Mouse (Mus musculus): ENCODE measurements around the gene Lpcat1. TPM values are rescaled to one million over a fixed set of nuclear protein-coding genes. Genes with fewer than 3 reads are reported as not detected.
A peak's percentile ranks its signal among the peaks of the same experiment; 100 is the strongest.

Lpcat1 gene
- polyA plus RNA-seq, 1 experiment from 2014 or later, result 21.8 TPM

GRCm38 (mm10) chr13:73425839-73426490 lies 41.0 kb upstream of the Lpcat1 start:
- Histone ChIP-seq H3K9ac (ENCODE audit: low read depth, low read length) (no peak overlapping the region), H3K4me2 (ENCODE audit: low read length) (no peak overlapping the region), H3K27me3 (ENCODE audit: insufficient read depth, low read length) (0 out of 2 replicates have a peak, but pooled peaks cover 2% of the 10 kb centered on the region), H3K27ac (no peak overlapping the region), H3K4me1 (replicated peaks; ENCODE audit: insufficient read depth, low read length) (no peaks in the 10 kb centered on the region), H3K36me3 (ENCODE audit: insufficient read depth, low read length) (no peaks in the 10 kb centered on the region), H3K9me3 (replicated peaks; ENCODE audit: low read length) (no peaks in the 10 kb centered on the region), H3K4me3 (replicated peaks; ENCODE audit: low read depth, low read length) (no peak overlapping the region)
- ATAC-seq (replicated peaks; ENCODE audit: low FRiP score, low read depth) (no peak), DNase-seq (ENCODE audit: low spot score) (peak; percentile 78)
- peak; percentile 90 for TF ChIP-seq CTCF (IDR thresholded peaks at IDR 0.05; ENCODE audit: low read depth)
- WGBS, result 11% methylated on average over 11 of the region's 11 CpGs

DNA sequence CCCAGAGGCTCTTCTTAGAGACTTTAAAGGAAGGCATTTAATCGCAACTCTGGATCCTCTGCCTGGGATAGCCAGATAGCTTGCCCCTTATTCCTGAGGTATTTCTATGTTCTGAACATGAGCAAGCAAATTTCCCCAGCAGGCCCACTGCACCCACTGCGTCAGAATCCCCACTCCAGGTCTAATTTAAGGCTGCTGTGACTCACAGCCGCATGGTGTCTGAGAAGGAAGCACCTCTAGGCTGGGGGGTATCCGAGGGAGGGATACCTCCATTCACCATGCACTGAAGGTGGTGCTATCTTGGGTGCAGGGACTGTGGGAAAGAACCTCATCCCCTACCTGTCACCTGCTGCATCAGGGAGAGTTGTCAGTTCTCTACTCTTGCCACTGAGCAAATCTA lies 40.4 kb upstream of the Lpcat1 start:
- ATAC-seq (replicated peaks; ENCODE audit: low FRiP score, low read depth) (no peak), DNase-seq (ENCODE audit: low spot score) (no peak)
- Histone ChIP-seq H3K27ac (no peak overlapping the region), H3K9ac (ENCODE audit: low read depth, low read length) (no peak overlapping the region), H3K4me3 (replicated peaks; ENCODE audit: low read depth, low read length) (no peak overlapping the region), H3K9me3 (replicated peaks; ENCODE audit: low read length) (no peaks in the 10 kb centered on the region), H3K36me3 (ENCODE audit: insufficient read depth, low read length) (no peaks in the 10 kb centered on the region), H3K27me3 (ENCODE audit: insufficient read depth, low read length) (0 out of 2 replicates have a peak, but pooled peaks cover 2% of the 10 kb centered on the region), H3K4me1 (replicated peaks; ENCODE audit: insufficient read depth, low read length) (no peaks in the 10 kb centered on the region), H3K4me2 (ENCODE audit: low read length) (no peak overlapping the region)
- no peak for TF ChIP-seq CTCF (IDR thresholded peaks at IDR 0.05; ENCODE audit: low read depth)
- WGBS, result 89% methylated on average over 4 of the region's 4 CpGs

DNA sequence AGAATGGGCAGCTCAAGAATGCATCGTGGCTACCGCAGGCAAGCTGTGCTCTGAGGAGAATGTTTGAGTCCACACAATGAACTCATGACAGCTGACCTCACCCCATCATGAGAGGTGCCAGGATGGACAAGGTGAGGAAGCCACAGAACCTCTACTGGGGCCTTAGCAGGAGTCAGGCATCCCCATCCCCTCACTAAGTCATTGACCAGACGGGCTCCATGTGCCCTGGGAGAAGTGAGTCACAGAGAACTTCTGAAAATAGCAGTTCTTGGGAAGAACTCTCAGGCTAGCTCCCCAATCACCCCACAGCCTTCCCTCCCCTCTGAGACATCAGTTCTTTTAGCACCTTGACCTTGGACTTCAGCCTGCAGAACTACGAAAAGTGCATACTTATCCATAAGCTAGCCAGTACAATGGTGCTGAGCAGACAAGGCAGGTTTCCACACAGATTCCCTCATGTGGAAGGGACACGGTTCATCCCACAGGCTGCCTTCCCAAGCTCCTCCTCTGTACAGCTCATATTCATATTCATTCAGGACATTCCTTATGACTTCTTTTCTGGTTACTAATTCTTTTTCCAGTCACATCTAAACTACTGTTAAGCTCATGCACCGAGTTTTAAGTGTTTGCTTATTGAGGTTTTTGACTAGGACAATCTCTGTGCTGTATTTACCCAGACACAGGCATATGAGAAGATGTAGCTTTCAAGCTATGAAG lies 37.2 kb upstream of the Lpcat1 start:
- Histone ChIP-seq H3K9me3 (replicated peaks; ENCODE audit: low read length) (no peaks in the 10 kb centered on the region), H3K4me1 (replicated peaks; ENCODE audit: insufficient read depth, low read length) (no peaks in the 10 kb centered on the region), H3K4me2 (ENCODE audit: low read length) (no peak overlapping the region), H3K27ac (no peak overlapping the region), H3K4me3 (replicated peaks; ENCODE audit: low read depth, low read length) (no peak overlapping the region), H3K27me3 (ENCODE audit: insufficient read depth, low read length) (no peaks in the 10 kb centered on the region), H3K9ac (ENCODE audit: low read depth, low read length) (no peak overlapping the region), H3K36me3 (ENCODE audit: insufficient read depth, low read length) (no peaks in the 10 kb centered on the region)
- no peak for ATAC-seq (replicated peaks; ENCODE audit: low FRiP score, low read depth)
- TF ChIP-seq CTCF (IDR thresholded peaks at IDR 0.05; ENCODE audit: low read depth), result no peak
- DNase-seq (ENCODE audit: low spot score), result no peak
- 84% methylated on average over 6 of the region's 6 CpGs for WGBS

DNA sequence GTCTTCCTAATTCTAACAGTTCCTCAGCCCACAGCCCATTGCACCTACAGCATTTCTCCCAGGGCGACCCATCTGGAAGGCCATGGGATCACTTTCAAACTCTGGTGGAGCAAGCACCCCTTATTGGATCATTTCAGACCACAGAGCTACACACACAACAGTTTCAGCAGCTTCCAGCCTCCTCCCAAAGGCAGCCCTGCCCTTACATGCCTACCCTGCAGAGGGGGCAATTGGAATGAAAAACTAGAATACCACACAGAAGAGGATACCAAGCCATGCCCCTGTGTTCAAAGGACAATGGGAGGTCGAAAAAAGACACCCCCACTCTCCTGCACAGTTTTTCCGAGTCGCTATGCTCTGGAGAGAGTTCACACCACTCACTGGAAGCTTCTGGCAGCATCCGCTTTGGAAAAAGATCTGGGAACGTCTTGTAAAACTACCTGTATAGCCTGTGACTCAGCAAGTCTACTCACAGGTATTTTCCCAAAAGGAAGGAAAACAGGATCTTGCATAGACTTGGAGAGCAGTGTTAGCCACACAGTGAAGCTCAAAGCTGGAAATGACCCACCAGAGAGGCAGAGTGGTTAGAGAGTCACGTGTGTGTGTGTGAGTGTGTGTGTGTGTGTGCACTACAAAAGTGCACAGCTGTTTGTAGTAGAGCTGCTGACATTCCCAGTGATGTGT lies 34.4 kb upstream of the Lpcat1 start:
- Histone ChIP-seq H3K27ac (no peak overlapping the region), H3K9me3 (replicated peaks; ENCODE audit: low read length) (no peaks in the 10 kb centered on the region), H3K36me3 (ENCODE audit: insufficient read depth, low read length) (no peaks in the 10 kb centered on the region), H3K4me3 (replicated peaks; ENCODE audit: low read depth, low read length) (no peak overlapping the region), H3K4me2 (ENCODE audit: low read length) (no peak overlapping the region), H3K4me1 (replicated peaks; ENCODE audit: insufficient read depth, low read length) (no peaks in the 10 kb centered on the region), H3K9ac (ENCODE audit: low read depth, low read length) (no peak overlapping the region), H3K27me3 (ENCODE audit: insufficient read depth, low read length) (no peaks in the 10 kb centered on the region)
- peak; percentile 41 for TF ChIP-seq CTCF (IDR thresholded peaks at IDR 0.05; ENCODE audit: low read depth)
- 73% methylated on average over 7 of the region's 7 CpGs for WGBS
- ATAC-seq (replicated peaks; ENCODE audit: low FRiP score, low read depth), result no peak
- no peak for DNase-seq (ENCODE audit: low spot score)

GRCm38 (mm10) chr13:73433681-73434535 lies 33.1 kb upstream of the Lpcat1 start:
- Histone ChIP-seq H3K9ac (ENCODE audit: low read depth, low read length) (no peak overlapping the region), H3K4me3 (replicated peaks; ENCODE audit: low read depth, low read length) (no peak overlapping the region), H3K9me3 (replicated peaks; ENCODE audit: low read length) (no peaks in the 10 kb centered on the region), H3K4me2 (ENCODE audit: low read length) (no peak overlapping the region), H3K4me1 (replicated peaks; ENCODE audit: insufficient read depth, low read length) (no peaks in the 10 kb centered on the region), H3K27me3 (ENCODE audit: insufficient read depth, low read length) (no peaks in the 10 kb centered on the region), H3K36me3 (ENCODE audit: insufficient read depth, low read length) (no peaks in the 10 kb centered on the region), H3K27ac (no peak overlapping the region)
- no peak for DNase-seq (ENCODE audit: low spot score)
- no peak for ATAC-seq (replicated peaks; ENCODE audit: low FRiP score, low read depth)
- TF ChIP-seq CTCF (IDR thresholded peaks at IDR 0.05; ENCODE audit: low read depth), result no peak
- 72% methylated on average over 15 of the region's 15 CpGs for WGBS

- no peak for ATAC-seq (replicated peaks; ENCODE audit: low FRiP score, low read depth)
- Histone ChIP-seq H3K9ac (ENCODE audit: low read depth, low read length) (no peak overlapping the region), H3K27me3 (ENCODE audit: insufficient read depth, low read length) (no peaks in the 10 kb centered on the region), H3K36me3 (ENCODE audit: insufficient read depth, low read length) (no peaks in the 10 kb centered on the region), H3K4me1 (replicated peaks; ENCODE audit: insufficient read depth, low read length) (no peaks in the 10 kb centered on the region), H3K9me3 (replicated peaks; ENCODE audit: low read length) (no peaks in the 10 kb centered on the region), H3K27ac (no peak overlapping the region), H3K4me3 (replicated peaks; ENCODE audit: low read depth, low read length) (no peak overlapping the region), H3K4me2 (ENCODE audit: low read length) (no peak overlapping the region)
- WGBS, result 62% methylated on average over 5 of the region's 5 CpGs
- no peak for DNase-seq (ENCODE audit: low spot score)
- TF ChIP-seq CTCF (IDR thresholded peaks at IDR 0.05; ENCODE audit: low read depth), result no peak
Observed at GRCm38 (mm10) chr13:73434687-73435086, 32.3 kb upstream of the Lpcat1 start.
